Comparison of ENCODE assay signal across 17 mouse cellular contexts in genomic region chr3:80211323-80212109, GRCm38 (mm10).
DNase-seq lines count a peak whose midpoint lies in the region; ATAC-seq and TF ChIP-seq lines count a peak whose summit lies in the region.
"Had no signal": no experiment of that assay in that cellular context is flagged by ENCODE, and none has a peak within 500 bp of the region (broad histone marks: within the 10 kb centered on the region; RNA-seq: fewer than 3 reads in every experiment).

No protein-coding gene starts in this region.

- no peak overlapping the region for H3K27ac ChIP-seq in hindbrain, postnatal 0 days
- no peak overlapping the region for H3K27ac ChIP-seq in hindbrain, embryonic 10.5 days
- peak overlapping the region; percentile 69 for H3K27ac ChIP-seq in olfactory bulb, adult 2 months (ENCODE audit: insufficient read depth, low read depth, low read length)
- H3K27ac ChIP-seq in thymus, adult 2 months (ENCODE audit: control insufficient read depth, insufficient read depth, low read length) = no peak overlapping the region
- H3K27ac ChIP-seq: liver, embryonic 14.5 days; stomach, postnatal 0 days had no signal

- no peaks in the 10 kb centered on the region for H3K36me3 ChIP-seq in hindbrain, postnatal 0 days (ENCODE audit: insufficient read depth, low read length)
- H3K36me3 ChIP-seq in hindbrain, embryonic 10.5 days = no peaks in the 10 kb centered on the region
- H3K36me3 ChIP-seq in thymus, adult 2 months (ENCODE audit: control insufficient read depth, insufficient read depth, low read length) = no peaks in the 10 kb centered on the region

- H3K9ac ChIP-seq in hindbrain, postnatal 0 days (replicated peaks; ENCODE audit: low read length) = no peak overlapping the region
- H3K9ac ChIP-seq: liver, embryonic 14.5 days had no signal

- no peak for TF ChIP-seq POLR2A in olfactory bulb, adult 2 months (IDR thresholded peaks at IDR 0.05; ENCODE audit: insufficient read depth, low read depth, low read length)
- TF ChIP-seq POLR2A in thymus, adult 2 months (IDR thresholded peaks at IDR 0.05; ENCODE audit: control insufficient read depth, extremely low read depth, insufficient read depth, low read length, poor library complexity) = no peak

- no peaks in the 10 kb centered on the region for H3K27me3 ChIP-seq in hindbrain, postnatal 0 days (ENCODE audit: insufficient read depth, low read length)
- no peaks in the 10 kb centered on the region for H3K27me3 ChIP-seq in hindbrain, embryonic 10.5 days (ENCODE audit: insufficient read depth, poor library complexity, severe bottlenecking)
- H3K27me3 ChIP-seq in thymus, adult 2 months (ENCODE audit: control insufficient read depth, insufficient read depth, low read length) = no peaks in the 10 kb centered on the region
- H3K27me3 ChIP-seq: CH12.LX had no signal

- H3K4me3 ChIP-seq in hindbrain, postnatal 0 days (ENCODE audit: low read length) = no peak overlapping the region
- H3K4me3 ChIP-seq in hindbrain, embryonic 10.5 days = no peak overlapping the region
- H3K4me3 ChIP-seq in olfactory bulb, adult 2 months (ENCODE audit: insufficient read depth, low read depth, low read length) = no peak overlapping the region
- no peak overlapping the region for H3K4me3 ChIP-seq in thymus, adult 2 months (ENCODE audit: control insufficient read depth, insufficient read depth, low read length)
- H3K4me3 ChIP-seq: erythroblast, embryonic 14.5 days had no signal

- peak; percentile 5 to 32 for DNase-seq in cerebellum, postnatal 14 days
- no peak for DNase-seq in cerebellum, adult 11 months
- peak; percentile 41 for DNase-seq in hindbrain, postnatal 0 days (ENCODE audit: low spot score)
- DNase-seq in hindbrain, embryonic 10.5 days (ENCODE audit: low spot score) = no peak
- DNase-seq in right cerebral cortex, adult 18-20 months = peak; percentile 50
- no peak for DNase-seq in right cerebral cortex, postnatal 4 days
- no peak for DNase-seq in thymus, adult 2 months
- DNase-seq: adrenal gland, postnatal 10 days; cerebellum, adult 9-10 months; kidney, adult 2 months; kidney, postnatal 4 days; lung, postnatal 10 days had no signal

- no peak overlapping the region for H3K4me2 ChIP-seq in hindbrain, postnatal 0 days (ENCODE audit: low read depth, low read length)

- no peak for TF ChIP-seq CTCF in hindbrain, postnatal 0 days (IDR thresholded peaks at IDR 0.05; ENCODE audit: low read depth)
- no peak for TF ChIP-seq CTCF in olfactory bulb, adult 2 months (IDR thresholded peaks at IDR 0.05; ENCODE audit: insufficient read depth, low read depth, low read length)
- no peak for TF ChIP-seq CTCF in thymus, adult 2 months (IDR thresholded peaks at IDR 0.05; ENCODE audit: borderline replicate concordance, control insufficient read depth, extremely low read depth, insufficient read depth, low read length, poor library complexity)

- 0 out of 2 replicates have a peak, but pooled peaks cover 2% of the 10 kb centered on the region for H3K4me1 ChIP-seq in hindbrain, postnatal 0 days (ENCODE audit: insufficient read depth, low read length)
- peaks cover 4% of the 10 kb centered on the region; the same call in 1 of the 2 replicates for H3K4me1 ChIP-seq in hindbrain, embryonic 10.5 days (replicated peaks)
- no peaks in the 10 kb centered on the region for H3K4me1 ChIP-seq in olfactory bulb, adult 2 months (ENCODE audit: control insufficient read depth, insufficient read depth, low read length)
- no peaks in the 10 kb centered on the region for H3K4me1 ChIP-seq in thymus, adult 2 months (replicated peaks; ENCODE audit: control insufficient read depth, insufficient read depth, low read length)

- no peaks in the 10 kb centered on the region for H3K9me3 ChIP-seq in hindbrain, postnatal 0 days (ENCODE audit: low read length)
- no peaks in the 10 kb centered on the region for H3K9me3 ChIP-seq in hindbrain, embryonic 10.5 days

- 54% methylated on average over 3 of the region's 3 CpGs for WGBS in hindbrain, postnatal 0 days
- 85% methylated on average over 3 of the region's 3 CpGs for WGBS in hindbrain, embryonic 10.5 days
- WGBS in olfactory bulb, adult 2 months = 32% methylated on average over 3 of the region's 3 CpGs
- WGBS in thymus, adult 2 months = 91% methylated on average over 3 of the region's 3 CpGs

- ATAC-seq in hindbrain, postnatal 0 days = peak; percentile 83

Comparison
In these comparisons a context has a peak if more than half of its experiments do, and no peak if none do; other contexts are left out.
1. DNase-seq: peak in cerebellum, postnatal 14 days (2 of 2), hindbrain, postnatal 0 days (single experiment) and right cerebral cortex, adult 18-20 months (single experiment); none in cerebellum, adult 11 months (single experiment), hindbrain, embryonic 10.5 days (single experiment), right cerebral cortex, postnatal 4 days (single experiment) and thymus, adult 2 months (single experiment).